Mouse (Mus musculus): ENCODE data around the gene Olfr804. TPM values are rescaled to one million over a fixed set of nuclear protein-coding genes. Genes with fewer than 3 reads are reported as not detected.

The Olfr804 gene
- not detected in 2 replicates for polyA plus RNA-seq (2016; fragmentation: Nextera tagmentation; extraction: Ambion mirVana)

- DNase-seq (ENCODE audit: low spot score), result no peak
- H3K4me1 ChIP-seq (replicated peaks), result no peaks in the 10 kb centered on the region
- no peak within 1 kb of the TSS for H3K27ac ChIP-seq
- H3K4me3 ChIP-seq, result no peak within 1 kb of the TSS
- H3K36me3 ChIP-seq, result no peaks in the 10 kb centered on the region
- H3K9me3 ChIP-seq, result no peaks in the 10 kb centered on the region
- no peaks in the 10 kb centered on the region for H3K27me3 ChIP-seq (ENCODE audit: insufficient read depth, poor library complexity, severe bottlenecking)
Measured at GRCm38 (mm10) chr10:129702910-129703309, at the start of gene Olfr804. Olfr804 (plus strand) TSS chr10:129703210.

DNA sequence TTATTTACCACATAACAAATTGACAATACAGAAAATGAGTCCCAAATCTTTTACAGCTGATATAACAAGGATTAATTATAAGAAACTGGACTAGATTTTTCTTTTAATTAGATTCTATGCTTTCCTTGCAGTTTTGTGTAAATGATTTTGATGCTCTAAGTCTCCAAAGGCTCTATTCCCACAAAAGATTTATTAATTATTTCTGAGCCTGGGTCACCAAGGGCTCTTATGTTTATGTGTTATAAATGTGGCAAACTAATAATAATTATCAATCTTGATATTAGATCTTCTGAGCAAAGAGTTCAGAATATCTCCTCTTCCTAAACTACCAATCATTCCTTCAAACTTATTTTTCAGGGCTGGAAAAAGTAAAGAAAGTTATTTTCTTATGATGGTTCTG lies 45.6 kb upstream of the Olfr804 start, which contains the start of gene Olfr800:
Gene Olfr800 (plus strand): TSS at position 301 of the 400 bp plus-strand sequence.
- Histone ChIP-seq H3K4me3 (no peak within 1 kb of the TSS), H3K27ac (no peak within 1 kb of the TSS), H3K36me3 (no peaks in the 10 kb centered on the region), H3K4me1 (replicated peaks) (no peaks in the 10 kb centered on the region), H3K9me3 (no peaks in the 10 kb centered on the region), H3K27me3 (ENCODE audit: insufficient read depth, poor library complexity, severe bottlenecking) (no peaks in the 10 kb centered on the region)
- no peak for DNase-seq (ENCODE audit: low spot score)

DNA sequence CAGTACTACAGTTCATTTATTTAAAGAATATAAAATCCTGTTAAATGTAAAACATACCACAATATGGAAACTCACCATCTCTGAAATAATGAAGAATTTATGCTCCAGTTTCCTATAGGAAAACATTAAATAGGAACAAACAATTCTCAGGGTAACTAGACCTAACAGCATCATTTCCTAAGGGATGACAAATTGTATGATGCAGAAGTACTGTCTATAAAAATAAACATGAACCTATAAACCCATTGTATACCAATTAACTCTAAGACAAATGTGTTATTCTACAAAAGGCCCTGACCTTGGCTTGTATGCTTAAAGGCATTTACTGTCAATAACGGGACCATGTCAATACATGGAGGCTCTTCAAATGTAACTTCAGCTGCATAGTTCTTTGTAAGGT lies 29.2 kb upstream of the Olfr804 start, which contains the start of gene Olfr801:
Gene Olfr801 (minus strand): TSS at position 101 of the 400 bp plus-strand sequence.
- Histone ChIP-seq H3K36me3 (no peaks in the 10 kb centered on the region), H3K27ac (no peak within 1 kb of the TSS), H3K9me3 (no peaks in the 10 kb centered on the region), H3K27me3 (ENCODE audit: insufficient read depth, poor library complexity, severe bottlenecking) (no peaks in the 10 kb centered on the region), H3K4me1 (replicated peaks) (no peaks in the 10 kb centered on the region), H3K4me3 (no peak within 1 kb of the TSS)
- no peak for DNase-seq (ENCODE audit: low spot score)
- WGBS, result 78% methylated on average over 1 of the region's 1 CpGs

DNA sequence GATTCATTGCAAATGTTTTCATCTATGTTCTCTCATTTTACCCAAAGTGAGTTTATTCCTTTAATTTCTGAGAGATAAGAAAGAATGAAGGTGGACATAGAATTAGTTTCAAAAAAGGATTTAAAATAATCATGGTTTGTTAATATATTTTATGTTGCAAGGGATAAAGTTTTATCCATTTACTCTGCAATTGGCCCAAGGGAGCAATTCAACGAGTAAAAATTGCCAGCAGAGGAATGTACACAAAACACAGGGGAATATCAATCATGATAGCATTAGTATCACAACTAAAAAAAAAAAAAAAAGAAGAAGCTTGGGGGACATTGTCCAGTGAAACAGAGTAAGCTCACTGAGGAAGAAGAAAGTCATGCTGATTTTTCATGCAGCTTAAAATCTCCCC lies 14.9 kb upstream of the Olfr804 start, which contains the start of gene Olfr802:
Gene Olfr802 (minus strand): TSS at position 101 of the 400 bp plus-strand sequence.
- no peak within 1 kb of the TSS for H3K4me3 ChIP-seq
- WGBS, result 87% methylated on average over 1 of the region's 1 CpGs
- H3K36me3 ChIP-seq, result no peaks in the 10 kb centered on the region
- H3K27ac ChIP-seq, result no peak within 1 kb of the TSS
- no peaks in the 10 kb centered on the region for H3K27me3 ChIP-seq (ENCODE audit: insufficient read depth, poor library complexity, severe bottlenecking)
- no peaks in the 10 kb centered on the region for H3K9me3 ChIP-seq
- no peaks in the 10 kb centered on the region for H3K4me1 ChIP-seq (replicated peaks)
- no peak for DNase-seq (ENCODE audit: low spot score)

DNA sequence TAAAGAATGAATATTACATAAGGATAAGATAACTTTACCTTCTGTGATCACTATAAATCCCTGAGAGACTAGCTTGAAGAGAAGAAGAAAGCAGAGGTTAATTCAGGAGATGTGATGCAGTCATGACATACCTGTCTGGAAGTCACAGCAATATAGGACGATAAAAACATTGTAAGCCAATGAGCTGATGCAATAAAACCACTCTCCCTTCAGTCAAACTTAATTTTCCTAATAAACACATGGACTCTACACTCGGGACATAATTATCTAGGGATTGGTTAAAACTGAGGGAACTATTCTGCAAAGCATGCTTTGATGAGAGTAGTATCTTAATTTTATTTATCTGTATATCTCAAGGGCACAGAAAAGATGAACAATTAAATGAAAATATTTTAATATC lies 8.8 kb upstream of the Olfr804 start, which contains the start of gene Olfr803:
Gene Olfr803 (minus strand): TSS at position 101 of the 400 bp plus-strand sequence.
- H3K9me3 ChIP-seq, result no peaks in the 10 kb centered on the region
- DNase-seq (ENCODE audit: low spot score), result no peak
- H3K27me3 ChIP-seq (ENCODE audit: insufficient read depth, poor library complexity, severe bottlenecking), result no peaks in the 10 kb centered on the region
- no peak within 1 kb of the TSS for H3K4me3 ChIP-seq
- no peaks in the 10 kb centered on the region for H3K4me1 ChIP-seq (replicated peaks)
- 77% methylated on average over 2 of the region's 2 CpGs for WGBS
- no peak within 1 kb of the TSS for H3K27ac ChIP-seq
- no peaks in the 10 kb centered on the region for H3K36me3 ChIP-seq

DNA sequence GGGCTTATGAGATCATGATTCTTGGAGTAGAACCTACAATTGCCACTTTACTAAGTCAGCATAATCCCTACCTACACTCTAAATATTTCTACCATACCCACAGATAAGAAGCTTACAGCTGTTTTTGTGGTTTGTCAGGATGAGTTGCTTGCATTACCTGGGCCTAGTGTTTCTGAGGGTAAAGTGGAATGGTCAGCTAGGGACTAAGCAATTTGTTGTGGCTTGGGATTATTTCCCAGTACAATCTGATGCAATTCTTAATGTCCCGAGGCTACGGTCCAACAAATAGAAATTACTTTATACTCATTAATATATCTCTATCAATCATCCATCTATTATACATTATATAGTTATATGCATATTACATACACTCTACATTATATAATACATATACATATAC lies 26.3 kb downstream of the Olfr804 start, which contains the start of gene Olfr805:
Gene Olfr805 (minus strand): TSS at position 101 of the 400 bp plus-strand sequence.
- Histone ChIP-seq H3K27me3 (ENCODE audit: insufficient read depth, poor library complexity, severe bottlenecking) (no peaks in the 10 kb centered on the region), H3K4me3 (no peak within 1 kb of the TSS), H3K4me1 (replicated peaks) (no peaks in the 10 kb centered on the region), H3K27ac (no peak within 1 kb of the TSS), H3K36me3 (no peaks in the 10 kb centered on the region), H3K9me3 (no peaks in the 10 kb centered on the region)
- no peak for DNase-seq (ENCODE audit: low spot score)
- WGBS, result 92% methylated on average over 2 of the region's 2 CpGs

GRCm38 (mm10) chr10:129741821-129742220 lies 38.8 kb downstream of the Olfr804 start, which contains the start of gene Olfr806:
Olfr806 (minus strand) TSS chr10:129741921.
- no peak within 1 kb of the TSS for H3K27ac ChIP-seq
- no peaks in the 10 kb centered on the region for H3K27me3 ChIP-seq (ENCODE audit: insufficient read depth, poor library complexity, severe bottlenecking)
- no peak within 1 kb of the TSS for H3K4me3 ChIP-seq
- H3K4me1 ChIP-seq (replicated peaks), result no peaks in the 10 kb centered on the region
- DNase-seq (ENCODE audit: low spot score), result no peak
- H3K36me3 ChIP-seq, result no peaks in the 10 kb centered on the region
- H3K9me3 ChIP-seq, result no peaks in the 10 kb centered on the region

DNA sequence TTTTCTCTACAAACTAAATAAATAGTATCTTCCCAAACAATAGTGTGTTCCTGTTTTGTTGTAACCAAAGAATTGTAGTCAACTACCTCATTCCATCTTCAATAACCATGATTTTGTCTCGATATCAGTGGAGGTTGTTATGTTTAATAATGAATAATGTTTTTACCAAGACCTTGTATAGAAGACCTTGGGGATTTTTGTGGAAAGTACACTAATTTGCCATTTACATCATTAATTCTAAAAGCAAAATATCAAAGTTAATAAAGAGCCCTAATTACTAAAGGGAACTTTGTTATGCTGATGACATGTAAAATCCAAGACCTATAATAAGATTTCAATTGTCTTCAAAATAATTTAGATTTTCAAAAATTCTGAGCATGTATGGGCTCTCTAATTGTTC lies 54.7 kb downstream of the Olfr804 start, which contains the start of gene Olfr807:
Gene Olfr807 (minus strand): TSS at position 101 of the 400 bp plus-strand sequence.
- no peaks in the 10 kb centered on the region for H3K9me3 ChIP-seq
- no peak within 1 kb of the TSS for H3K4me3 ChIP-seq
- WGBS, result 83% methylated on average over 1 of the region's 1 CpGs
- no peaks in the 10 kb centered on the region for H3K36me3 ChIP-seq
- H3K27me3 ChIP-seq (ENCODE audit: insufficient read depth, poor library complexity, severe bottlenecking), result no peaks in the 10 kb centered on the region
- no peak for DNase-seq (ENCODE audit: low spot score)
- H3K4me1 ChIP-seq (replicated peaks), result no peaks in the 10 kb centered on the region
- no peak within 1 kb of the TSS for H3K27ac ChIP-seq

Other genes starting within 250 kb of the Olfr804 start
- gene Olfr787, start 241.3 kb upstream of the Olfr804 start, polyA plus RNA-seq (2016; fragmentation: Nextera tagmentation; extraction: Ambion mirVana), result not detected in 2 replicates
- gene Olfr788, start 232.2 kb upstream of the Olfr804 start, polyA plus RNA-seq (2016; fragmentation: Nextera tagmentation; extraction: Ambion mirVana), result not detected in 2 replicates
- gene Olfr789, start 218.5 kb upstream of the Olfr804 start, polyA plus RNA-seq (2016; fragmentation: Nextera tagmentation; extraction: Ambion mirVana), result not detected in 2 replicates
- gene Olfr790, start 204.7 kb upstream of the Olfr804 start, polyA plus RNA-seq (2016; fragmentation: Nextera tagmentation; extraction: Ambion mirVana), result not detected in 2 replicates
- gene Olfr791, start 181.4 kb upstream of the Olfr804 start, polyA plus RNA-seq (2016; fragmentation: Nextera tagmentation; extraction: Ambion mirVana), result not detected in 2 replicates
- gene Olfr792, start 164.0 kb upstream of the Olfr804 start, polyA plus RNA-seq (2016; fragmentation: Nextera tagmentation; extraction: Ambion mirVana), result not detected in 2 replicates
- gene Olfr794, start 135.6 kb upstream of the Olfr804 start, polyA plus RNA-seq (2016; fragmentation: Nextera tagmentation; extraction: Ambion mirVana), result not detected in 2 replicates
- not detected in 2 replicates for gene Olfr796, start 90.6 kb upstream of the Olfr804 start, polyA plus RNA-seq (2016; fragmentation: Nextera tagmentation; extraction: Ambion mirVana)
- gene Olfr798, start 75.3 kb upstream of the Olfr804 start, polyA plus RNA-seq (2016; fragmentation: Nextera tagmentation; extraction: Ambion mirVana), result not detected in 2 replicates
- not detected in 2 replicates for gene Olfr799, start 65.7 kb upstream of the Olfr804 start, polyA plus RNA-seq (2016; fragmentation: Nextera tagmentation; extraction: Ambion mirVana)
- not detected in 2 replicates for gene Olfr800, start 45.5 kb upstream of the Olfr804 start, polyA plus RNA-seq (2016; fragmentation: Nextera tagmentation; extraction: Ambion mirVana)
- gene Olfr801, start 29.3 kb upstream of the Olfr804 start, polyA plus RNA-seq (2016; fragmentation: Nextera tagmentation; extraction: Ambion mirVana), result not detected in 2 replicates
- not detected in 2 replicates for gene Olfr802, start 15.0 kb upstream of the Olfr804 start, polyA plus RNA-seq (2016; fragmentation: Nextera tagmentation; extraction: Ambion mirVana)
- gene Olfr803, start 8.9 kb upstream of the Olfr804 start, polyA plus RNA-seq (2016; fragmentation: Nextera tagmentation; extraction: Ambion mirVana), result not detected in 2 replicates
- not detected in 2 replicates for gene Olfr805, start 26.2 kb downstream of the Olfr804 start, polyA plus RNA-seq (2016; fragmentation: Nextera tagmentation; extraction: Ambion mirVana)
- gene Olfr806, start 38.7 kb downstream of the Olfr804 start, polyA plus RNA-seq (2016; fragmentation: Nextera tagmentation; extraction: Ambion mirVana), result not detected in 2 replicates
- not detected in 2 replicates for gene Olfr807, start 54.6 kb downstream of the Olfr804 start, polyA plus RNA-seq (2016; fragmentation: Nextera tagmentation; extraction: Ambion mirVana)
- gene Olfr808, start 62.3 kb downstream of the Olfr804 start, polyA plus RNA-seq (2016; fragmentation: Nextera tagmentation; extraction: Ambion mirVana), result not detected in 2 replicates
- gene Olfr809, start 71.4 kb downstream of the Olfr804 start, polyA plus RNA-seq (2016; fragmentation: Nextera tagmentation; extraction: Ambion mirVana), result not detected in 2 replicates
- gene Olfr810, start 91.7 kb downstream of the Olfr804 start, polyA plus RNA-seq (2016; fragmentation: Nextera tagmentation; extraction: Ambion mirVana), result not detected in 2 replicates
- not detected in 2 replicates for gene Olfr811, start 101.2 kb downstream of the Olfr804 start, polyA plus RNA-seq (2016; fragmentation: Nextera tagmentation; extraction: Ambion mirVana)
- not detected in 2 replicates for gene Olfr812, start 142.9 kb downstream of the Olfr804 start, polyA plus RNA-seq (2016; fragmentation: Nextera tagmentation; extraction: Ambion mirVana)
- gene Olfr813, start 152.2 kb downstream of the Olfr804 start, polyA plus RNA-seq (2016; fragmentation: Nextera tagmentation; extraction: Ambion mirVana), result not detected in 2 replicates
- not detected in 2 replicates for gene Olfr814, start 176.6 kb downstream of the Olfr804 start, polyA plus RNA-seq (2016; fragmentation: Nextera tagmentation; extraction: Ambion mirVana)
- gene Olfr815, start 202.7 kb downstream of the Olfr804 start, polyA plus RNA-seq (2016; fragmentation: Nextera tagmentation; extraction: Ambion mirVana), result not detected in 2 replicates
- gene Olfr816, start 212.4 kb downstream of the Olfr804 start, polyA plus RNA-seq (2016; fragmentation: Nextera tagmentation; extraction: Ambion mirVana), result not detected in 2 replicates
- gene Olfr818, start 245.9 kb downstream of the Olfr804 start, polyA plus RNA-seq (2016; fragmentation: Nextera tagmentation; extraction: Ambion mirVana), result not detected in 2 replicates

All from hindbrain, embryonic 10.5 days (tissue).